Mouse (Mus musculus): ENCODE data around the gene Mcm10.

GRCm38 (mm10) chr2:5037390-5037789 is 24.8 kb upstream of the Mcm10 start:
- no peak for TF ChIP-seq CTCF (IDR thresholded peaks at IDR 0.05; ENCODE audit: borderline replicate concordance, insufficient read depth, low read depth, low read length)
- no peak for TF ChIP-seq POLR2A (IDR thresholded peaks at IDR 0.05; ENCODE audit: borderline replicate concordance, insufficient read depth, low read length)
